Mouse (Mus musculus) midbrain, embryonic 16.5 days (tissue): ENCODE measurements around the gene Olfr1443. TPM values are rescaled to one million over a fixed set of nuclear protein-coding genes. Genes with fewer than 3 reads are reported as not detected.
"Not testable (repeated sequence)": the region's sequence is repeated elsewhere in the genome, so short reads cannot be mapped to it uniquely, and the experiment has no call there.

Experiments used
- ATAC-seq: fragments of 200-750 bp; cut with Nextera tagmentation; 2 replicates; pipeline ENCODE4 v1.8.0; 2017; ENCODE audit warnings: moderate TSS enrichment
- H3K27ac ChIP-seq: fragments of 300-500 bp; sonication (generic); 2 replicates; pipeline ENCODE4 v1.5.1; 2014; ENCODE audit warnings: mild to moderate bottlenecking, low read length, mixed read lengths
- H3K27me3 ChIP-seq: fragments of 300-500 bp; sonication (generic); 2 replicates; pipeline ENCODE4 v1.6.1; 2014; ENCODE audit warnings: low read depth, low read length, mixed read lengths; ENCODE audit not compliant: control insufficient read depth, insufficient read depth
- H3K36me3 ChIP-seq: fragments of 300-500 bp; sonication (generic); 2 replicates; pipeline ENCODE4 v1.6.1; 2014; ENCODE audit warnings: mild to moderate bottlenecking, low read length, moderate library complexity, mixed read lengths; ENCODE audit not compliant: control insufficient read depth, insufficient read depth
- H3K4me1 ChIP-seq: fragments of 300-500 bp; sonication (generic); 2 replicates; pipeline ENCODE4 v1.6.1; 2014; ENCODE audit warnings: mild to moderate bottlenecking, low read length, mixed read lengths; ENCODE audit not compliant: control insufficient read depth, insufficient read depth
- H3K4me2 ChIP-seq: fragments of 300-500 bp; sonication (generic); 2 replicates; pipeline ENCODE4 v1.6.1; 2014; ENCODE audit warnings: mild to moderate bottlenecking, low read length, mixed read lengths
- H3K4me3 ChIP-seq: fragments of 300-500 bp; sonication (generic); 2 replicates; pipeline ENCODE4 v1.5.1; 2014; ENCODE audit warnings: low read depth, mild to moderate bottlenecking, low read length, moderate library complexity, mixed read lengths
- H3K9ac ChIP-seq: fragments of 300-500 bp; sonication (generic); 2 replicates; pipeline ENCODE4 v1.6.1; 2014; ENCODE audit warnings: low read depth, low read length, mixed read lengths
- H3K9me3 ChIP-seq: fragments of 300-500 bp; sonication (generic); replicated peaks from 2 replicates; pipeline ENCODE4 v1.6.1; 2014; ENCODE audit warnings: mild to moderate bottlenecking, low read length, mixed read lengths; ENCODE audit not compliant: control insufficient read depth, poor library complexity, severe bottlenecking
- WGBS: fragments of 180-500 bp; shearing (Covaris S2); extraction: QIAGEN DNeasy Blood & Tissue Kit; methylation state at CpG from one replicate; pipeline ENCODE4 v1.1.7; 2014; 5-methylcytosine and 5-hydroxymethylcytosine counted together
- polyA plus RNA-seq: library from polyadenylated mRNA; unstranded; fragments of >200 nt; fragmentation: Nextera tagmentation; extraction: Ambion mirVana; gene quantifications from 2 replicates; pipeline ENCODE4 v1.2.1, GENCODE M21; 2015

Olfr1443 gene
- polyA plus RNA-seq, result not detected in 2 replicates

DNA sequence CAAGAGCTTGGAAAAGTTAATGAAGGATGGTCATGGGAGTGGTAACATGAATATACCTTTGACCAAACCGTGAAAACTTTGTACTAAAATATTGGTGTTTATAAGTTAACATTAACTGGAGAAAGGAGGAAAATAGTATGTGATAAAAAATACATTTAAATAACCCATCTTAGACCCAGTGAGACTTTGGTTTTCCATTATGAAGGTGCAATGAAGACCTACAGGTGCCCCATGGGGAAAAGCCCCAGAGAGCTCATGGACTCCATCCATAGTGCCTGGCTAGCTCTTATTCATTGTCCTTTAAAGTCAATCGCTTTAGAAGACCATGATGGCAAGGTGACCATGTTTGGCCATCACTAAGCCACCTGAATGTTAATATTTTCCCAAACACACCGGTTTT, at the start of gene Olfr1443:
Gene Olfr1443, plus strand, starts transcription at position 301 of the 400 bp plus-strand sequence.
- no peak within 1 kb of the TSS for H3K27ac ChIP-seq
- H3K9ac ChIP-seq, result no peak within 1 kb of the TSS
- no peaks in the 10 kb centered on the region for H3K9me3 ChIP-seq
- H3K27me3 ChIP-seq, result no peaks in the 10 kb centered on the region
- H3K4me3 ChIP-seq, result no peak within 1 kb of the TSS
- no peak for ATAC-seq
- no peak within 1 kb of the TSS for H3K4me2 ChIP-seq
- H3K36me3 ChIP-seq, result no peaks in the 10 kb centered on the region
- WGBS, result 65% methylated on average over 3 of the region's 3 CpGs
- H3K4me1 ChIP-seq, result no peaks in the 10 kb centered on the region

DNA sequence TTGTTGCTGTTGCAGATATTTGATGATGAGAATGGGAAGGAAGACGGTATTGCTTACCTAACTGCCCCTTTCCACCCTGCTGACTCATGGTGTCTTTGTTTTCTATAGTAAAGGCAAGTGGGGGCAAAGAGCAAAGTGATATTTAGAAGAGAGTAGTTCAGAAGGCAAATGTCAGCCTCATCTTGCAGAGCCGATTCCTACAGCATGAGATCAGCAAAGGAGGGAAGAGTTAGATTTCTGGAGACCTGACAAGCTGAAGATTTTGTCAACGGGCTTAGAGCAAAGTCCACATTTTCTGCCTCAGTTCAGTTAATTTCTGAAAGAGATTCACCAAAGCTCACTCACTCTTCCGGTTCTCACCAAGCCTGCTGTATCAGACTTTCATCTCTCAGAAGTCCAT, 44.7 kb upstream of the Olfr1443 start, which contains the start of gene Glyat:
Gene Glyat, plus strand, starts transcription at position 133 of the 400 bp plus-strand sequence.
- whole genome bisulfite sequencing, result 81% methylated on average over 4 of the region's 4 CpGs

DNA sequence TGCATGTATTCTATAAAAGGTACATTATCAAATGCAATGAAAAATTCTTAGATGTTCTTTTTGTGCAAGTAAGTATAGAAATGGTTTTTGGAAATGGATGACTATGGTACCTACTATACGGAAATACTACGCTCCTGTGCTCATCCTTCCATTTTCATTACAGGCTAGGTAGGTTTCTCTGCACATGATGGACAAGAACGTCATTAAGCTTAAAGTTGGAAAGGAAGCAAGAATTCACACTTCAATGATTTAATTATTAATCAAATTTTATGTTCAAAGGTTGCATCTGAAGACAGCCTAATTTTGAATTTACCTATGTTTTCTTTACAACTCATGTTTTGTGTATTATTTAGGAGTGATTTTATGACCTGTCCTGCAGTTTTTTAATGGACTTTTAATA, 43.7 kb upstream of the Olfr1443 start:
- no peaks in the 10 kb centered on the region for H3K27me3 ChIP-seq
- no peaks in the 10 kb centered on the region for H3K4me1 ChIP-seq
- 89% methylated on average over 3 of the region's 3 CpGs for WGBS

More for the DNA sequence above, 44.7 kb upstream of the Olfr1443 start, which contains the start of gene Glyat:
- H3K36me3 ChIP-seq, result no peaks in the 10 kb centered on the region
- no peaks in the 10 kb centered on the region for H3K4me1 ChIP-seq
- no peak within 1 kb of the TSS for H3K9ac ChIP-seq
- no peak within 1 kb of the TSS for H3K4me2 ChIP-seq
- H3K4me3 ChIP-seq, result no peak within 1 kb of the TSS
- no peaks in the 10 kb centered on the region for H3K9me3 ChIP-seq
- H3K27me3 ChIP-seq, result no peaks in the 10 kb centered on the region
- no peak for ATAC-seq
- H3K27ac ChIP-seq, result no peak within 1 kb of the TSS

DNA sequence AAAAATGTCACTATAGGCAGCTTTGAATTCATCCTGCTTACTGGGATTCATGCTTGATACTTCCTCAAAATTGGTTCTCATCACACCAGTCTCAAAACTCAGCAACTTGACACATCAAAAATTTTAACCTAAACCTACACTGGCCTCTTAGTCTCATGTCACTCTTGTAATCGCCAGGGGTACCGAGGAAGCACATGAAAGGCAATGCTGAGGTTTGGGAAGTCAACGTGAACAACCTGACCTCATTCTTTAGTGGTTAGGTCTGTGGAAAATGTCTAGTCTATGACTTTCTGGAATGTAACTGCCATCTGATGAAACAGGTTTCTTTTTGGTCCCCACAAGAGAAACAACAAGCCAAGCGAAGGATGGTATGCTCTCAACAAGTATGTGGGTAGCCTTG, 42.9 kb upstream of the Olfr1443 start:
- ATAC-seq, result no peak

More for the DNA sequence above, 43.7 kb upstream of the Olfr1443 start:
- Histone ChIP-seq H3K4me3 (no peak overlapping the region), H3K9me3 (no peaks in the 10 kb centered on the region), H3K27ac (no peak overlapping the region), H3K4me2 (no peak overlapping the region), H3K9ac (no peak overlapping the region), H3K36me3 (no peaks in the 10 kb centered on the region)
- no peak for ATAC-seq

DNA sequence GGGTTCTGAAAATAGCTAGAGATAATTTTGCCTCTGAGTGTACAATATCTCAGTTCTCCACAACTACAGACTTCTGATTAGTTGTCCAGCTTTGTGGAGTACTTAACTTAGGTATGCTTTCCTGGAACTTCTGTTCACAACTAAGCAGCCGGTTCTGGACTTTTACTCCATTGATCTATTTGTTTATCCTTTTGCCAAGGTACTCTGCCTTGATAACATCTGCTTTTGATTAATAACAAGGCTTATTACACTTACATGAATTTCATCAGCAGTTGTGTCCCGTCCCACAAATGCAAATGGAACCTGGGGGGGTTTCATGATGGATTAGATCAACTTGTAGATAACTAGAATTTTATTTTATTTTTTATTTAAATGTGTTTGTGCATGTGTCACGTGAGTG, 41.0 kb upstream of the Olfr1443 start:
- H3K9ac ChIP-seq, result no peak overlapping the region
- no peaks in the 10 kb centered on the region for H3K36me3 ChIP-seq
- no peaks in the 10 kb centered on the region for H3K9me3 ChIP-seq
- 70% methylated on average over 3 of the region's 3 CpGs for WGBS
- no peak overlapping the region for H3K27ac ChIP-seq
- no peaks in the 10 kb centered on the region for H3K4me1 ChIP-seq
- H3K27me3 ChIP-seq, result no peaks in the 10 kb centered on the region
- no peak overlapping the region for H3K4me2 ChIP-seq
- H3K4me3 ChIP-seq, result no peak overlapping the region
- ATAC-seq, result no peak

More for the DNA sequence above, 42.9 kb upstream of the Olfr1443 start:
- no peak overlapping the region for H3K4me3 ChIP-seq
- H3K36me3 ChIP-seq, result no peaks in the 10 kb centered on the region
- no peak overlapping the region for H3K9ac ChIP-seq
- H3K4me1 ChIP-seq, result no peaks in the 10 kb centered on the region
- H3K9me3 ChIP-seq, result no peaks in the 10 kb centered on the region
- no peaks in the 10 kb centered on the region for H3K27me3 ChIP-seq
- 88% methylated on average over 4 of the region's 4 CpGs for WGBS
- H3K4me2 ChIP-seq, result no peak overlapping the region
- no peak overlapping the region for H3K27ac ChIP-seq

DNA sequence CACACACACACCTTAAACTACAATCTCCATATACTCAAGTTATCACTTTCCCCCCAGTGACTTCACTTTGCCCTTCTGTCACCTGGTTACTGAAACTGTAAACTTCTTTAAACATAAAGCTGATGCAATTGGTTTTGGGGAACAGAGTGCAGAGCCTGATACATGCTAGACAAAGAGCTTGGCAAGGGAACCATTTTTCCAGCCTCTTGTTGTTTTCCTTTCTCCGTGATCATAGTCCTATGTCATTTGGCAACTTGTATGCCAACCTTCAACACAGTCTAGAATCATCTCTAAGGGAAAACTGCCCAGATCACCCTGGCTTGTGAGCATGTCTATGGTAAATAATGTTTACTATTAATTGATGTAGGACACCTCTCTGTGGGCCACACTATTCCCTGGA, 39.9 kb upstream of the Olfr1443 start:
- no peak overlapping the region for H3K9ac ChIP-seq
- 91% methylated on average over 1 of the region's 1 CpGs for WGBS
- no peaks in the 10 kb centered on the region for H3K4me1 ChIP-seq
- no peaks in the 10 kb centered on the region for H3K36me3 ChIP-seq
- no peaks in the 10 kb centered on the region for H3K9me3 ChIP-seq
- no peaks in the 10 kb centered on the region for H3K27me3 ChIP-seq
- H3K27ac ChIP-seq, result no peak overlapping the region
- no peak for ATAC-seq
- H3K4me2 ChIP-seq, result no peak overlapping the region
- no peak overlapping the region for H3K4me3 ChIP-seq

DNA sequence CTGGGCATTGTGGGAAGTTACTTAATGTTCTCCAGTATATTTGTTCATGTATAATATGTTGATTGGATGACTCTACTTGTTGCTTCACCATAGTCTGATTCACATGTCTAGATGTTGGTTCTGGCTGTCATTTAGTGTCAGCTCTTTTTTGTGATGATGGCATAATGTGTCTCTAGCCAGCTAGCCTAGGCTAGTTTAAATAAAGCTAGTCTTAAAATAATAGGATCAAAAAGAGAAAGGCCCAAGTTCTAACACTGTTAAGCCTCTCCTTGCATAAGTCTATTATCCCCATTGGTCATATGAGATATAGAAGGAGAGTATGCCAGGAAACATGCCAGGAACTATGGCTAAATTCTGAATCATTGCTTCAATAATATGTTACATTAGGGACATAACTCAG, 28.4 kb upstream of the Olfr1443 start:
- no peak overlapping the region for H3K9ac ChIP-seq
- H3K27me3 ChIP-seq, result no peaks in the 10 kb centered on the region
- no peak overlapping the region for H3K27ac ChIP-seq
- H3K9me3 ChIP-seq, result no peaks in the 10 kb centered on the region
- no peaks in the 10 kb centered on the region for H3K4me1 ChIP-seq
- no peak overlapping the region for H3K4me2 ChIP-seq
- H3K4me3 ChIP-seq, result no peak overlapping the region
- H3K36me3 ChIP-seq, result no peaks in the 10 kb centered on the region
- ATAC-seq, result no peak

DNA sequence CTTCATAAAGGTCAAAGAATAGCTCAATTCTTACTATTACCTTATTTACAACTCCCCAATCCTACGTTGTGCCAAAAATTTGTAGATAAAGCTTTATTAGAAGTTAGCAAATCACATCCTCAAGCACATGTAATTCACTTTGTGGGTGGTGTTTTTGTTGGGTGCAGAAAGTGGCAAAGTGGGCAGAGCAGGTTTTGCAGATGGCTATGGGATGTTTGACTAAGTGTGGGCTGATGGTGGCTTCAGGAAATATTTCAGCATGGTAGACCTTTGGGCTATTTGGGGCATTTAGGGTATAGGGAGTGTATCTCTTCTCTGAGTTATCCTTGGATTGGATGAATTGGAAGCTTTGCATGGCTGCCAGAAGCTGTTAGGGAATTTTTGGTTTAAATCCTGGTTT, 11.8 kb upstream of the Olfr1443 start:
- Histone ChIP-seq H3K27ac (no peak overlapping the region), H3K4me3 (no peak overlapping the region), H3K4me2 (no peak overlapping the region), H3K9me3 (no peaks in the 10 kb centered on the region), H3K4me1 (no peaks in the 10 kb centered on the region), H3K36me3 (no peaks in the 10 kb centered on the region), H3K27me3 (no peaks in the 10 kb centered on the region), H3K9ac (no peak overlapping the region)
- no peak for ATAC-seq
- 97% methylated on average over 1 of the region's 1 CpGs for WGBS

DNA sequence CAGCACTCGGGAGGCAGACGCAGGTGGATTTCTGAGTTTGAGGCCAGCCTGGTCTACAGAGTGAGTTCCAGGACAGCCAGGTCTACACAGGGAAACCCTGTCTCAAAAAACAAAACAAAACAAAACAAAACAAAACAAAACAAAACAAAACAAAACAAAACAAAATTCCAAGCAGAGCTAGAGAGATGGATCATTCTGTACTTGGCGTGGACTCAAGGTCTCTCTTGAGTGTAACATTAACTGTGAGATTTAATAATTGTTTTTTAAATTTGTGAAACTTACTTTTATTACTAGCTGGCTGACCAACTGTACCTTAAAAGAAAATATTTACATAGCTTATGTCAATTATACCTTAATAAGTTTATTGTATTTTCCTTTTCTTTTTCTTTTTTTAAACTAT, 9.3 kb upstream of the Olfr1443 start:
- not testable (repeated sequence) for ATAC-seq, H3K9me3 ChIP-seq, H3K27ac ChIP-seq, H3K4me2 ChIP-seq, H3K4me1 ChIP-seq, H3K27me3 ChIP-seq, H3K4me3 ChIP-seq, H3K9ac ChIP-seq, H3K36me3 ChIP-seq
- 93% methylated on average over 3 of the region's 3 CpGs for WGBS

DNA sequence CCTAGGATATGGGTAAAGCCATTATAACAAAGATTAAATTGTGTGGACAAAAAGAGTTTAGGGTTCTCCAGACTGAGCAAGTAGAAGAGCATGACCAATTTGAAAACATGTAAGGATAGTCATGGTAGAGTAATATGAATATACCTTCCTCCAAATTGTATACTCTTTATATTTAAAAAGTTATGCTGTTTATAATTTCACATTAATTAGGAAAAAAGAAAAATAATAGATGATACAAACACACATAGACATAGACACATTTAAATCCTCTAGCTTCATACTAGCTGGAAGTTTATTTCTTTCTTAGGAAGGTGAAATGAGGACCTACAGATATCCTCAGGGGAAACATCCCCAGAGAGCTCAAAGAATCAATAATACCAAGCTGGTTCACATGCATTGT, 7.8 kb upstream of the Olfr1443 start, which contains the start of gene Olfr1442:
Gene Olfr1442, plus strand, starts transcription at position 301 of the 400 bp plus-strand sequence.
- Histone ChIP-seq H3K27ac (no peak within 1 kb of the TSS), H3K27me3 (no peaks in the 10 kb centered on the region), H3K4me2 (no peak within 1 kb of the TSS), H3K4me1 (no peaks in the 10 kb centered on the region), H3K36me3 (no peaks in the 10 kb centered on the region), H3K4me3 (no peak within 1 kb of the TSS), H3K9me3 (no peaks in the 10 kb centered on the region), H3K9ac (no peak within 1 kb of the TSS)
- ATAC-seq, result no peak
